Mouse (Mus musculus): ENCODE measurements at regions not wholly inside any gene's neighbourhood (a gene's known extent, or its start where the extent isn't known, plus 50 kb on each side); places are given as distances from the start of the nearest gene placed in this dataset.

GRCm38 (mm10) chr16:58294457-58294856 lies 113.8 kb upstream of the Dcbld2 start:
- Histone ChIP-seq H3K4me1 (ENCODE audit: control insufficient read depth, insufficient read depth, low read length) (no peaks in the 10 kb centered on the region), H3K27ac (ENCODE audit: low read depth, low read length) (no peak overlapping the region), H3K9ac (replicated peaks; ENCODE audit: low read depth, low read length) (no peak overlapping the region), H3K9me3 (ENCODE audit: control insufficient read depth, low read length) (no peaks in the 10 kb centered on the region), H3K27me3 (ENCODE audit: control insufficient read depth, insufficient read depth, low read length) (no peaks in the 10 kb centered on the region), H3K36me3 (ENCODE audit: control insufficient read depth, insufficient read depth, low read length) (no peaks in the 10 kb centered on the region), H3K4me2 (ENCODE audit: low read depth, low read length) (no peak overlapping the region), H3K4me3 (ENCODE audit: low read depth, low read length) (no peak overlapping the region)
- WGBS = 92% methylated on average over 3 of the region's 3 CpGs
- no peak for ATAC-seq (ENCODE audit: low read depth)

DNA sequence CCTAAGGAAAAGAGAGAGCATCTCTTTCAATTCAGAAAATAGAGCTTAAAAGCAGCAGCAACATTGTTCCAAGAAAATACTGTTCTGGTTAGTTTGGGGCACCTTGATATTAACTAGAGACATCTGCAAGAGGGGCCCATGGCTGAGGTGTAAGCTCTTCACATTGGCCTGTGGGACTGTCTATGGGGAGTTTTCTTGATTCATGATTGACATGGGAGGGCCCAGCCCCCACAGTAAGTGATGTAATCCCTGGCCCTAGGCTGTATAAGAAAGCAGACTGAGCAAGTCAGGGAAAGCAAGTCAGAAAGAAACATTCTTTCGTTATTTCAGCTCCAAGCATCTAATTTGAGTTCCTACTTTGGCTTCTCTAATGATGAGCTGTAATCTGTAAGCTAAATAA lies 113.1 kb upstream of the Dcbld2 start:
- Histone ChIP-seq H3K4me3 (ENCODE audit: low read depth, low read length) (no peak overlapping the region), H3K27ac (ENCODE audit: low read depth, low read length) (no peak overlapping the region), H3K9me3 (ENCODE audit: control insufficient read depth, low read length) (no peaks in the 10 kb centered on the region), H3K27me3 (ENCODE audit: control insufficient read depth, insufficient read depth, low read length) (no peaks in the 10 kb centered on the region), H3K36me3 (ENCODE audit: control insufficient read depth, insufficient read depth, low read length) (no peaks in the 10 kb centered on the region), H3K9ac (replicated peaks; ENCODE audit: low read depth, low read length) (no peak overlapping the region), H3K4me2 (ENCODE audit: low read depth, low read length) (no peak overlapping the region), H3K4me1 (ENCODE audit: control insufficient read depth, insufficient read depth, low read length) (no peaks in the 10 kb centered on the region)
- no peak for ATAC-seq (ENCODE audit: low read depth)
- WGBS = 95% methylated on average over 1 of the region's 1 CpGs

- 22% methylated on average over 4 of the region's 4 CpGs for WGBS
- ATAC-seq (ENCODE audit: low read depth) = peak; percentile 89
- no peaks in the 10 kb centered on the region for H3K9me3 ChIP-seq (ENCODE audit: control insufficient read depth, low read length)
These were observed 108.7 kb upstream of the Dcbld2 start for GRCm38 (mm10) chr16:58299495-58299894.

GRCm38 (mm10) chr16:58300098-58300497 lies 108.1 kb upstream of the Dcbld2 start:
- Histone ChIP-seq H3K4me3 (ENCODE audit: low read depth, low read length) (no peak overlapping the region), H3K9me3 (ENCODE audit: control insufficient read depth, low read length) (no peaks in the 10 kb centered on the region), H3K36me3 (ENCODE audit: control insufficient read depth, insufficient read depth, low read length) (no peaks in the 10 kb centered on the region), H3K27me3 (ENCODE audit: control insufficient read depth, insufficient read depth, low read length) (no peaks in the 10 kb centered on the region), H3K27ac (ENCODE audit: low read depth, low read length) (no peak overlapping the region), H3K4me2 (ENCODE audit: low read depth, low read length) (no peak overlapping the region), H3K4me1 (ENCODE audit: control insufficient read depth, insufficient read depth, low read length) (no peaks in the 10 kb centered on the region), H3K9ac (replicated peaks; ENCODE audit: low read depth, low read length) (no peak overlapping the region)
- no peak for ATAC-seq (ENCODE audit: low read depth)
- 92% methylated on average over 6 of the region's 6 CpGs for WGBS

More at GRCm38 (mm10) chr16:58299495-58299894, 108.7 kb upstream of the Dcbld2 start:
- no peak overlapping the region for H3K4me3 ChIP-seq (ENCODE audit: low read depth, low read length)
- no peaks in the 10 kb centered on the region for H3K27me3 ChIP-seq (ENCODE audit: control insufficient read depth, insufficient read depth, low read length)
- H3K27ac ChIP-seq (ENCODE audit: low read depth, low read length) = no peak overlapping the region
- H3K4me2 ChIP-seq (ENCODE audit: low read depth, low read length) = no peak overlapping the region
- H3K4me1 ChIP-seq (ENCODE audit: control insufficient read depth, insufficient read depth, low read length) = no peaks in the 10 kb centered on the region
- no peak overlapping the region for H3K9ac ChIP-seq (replicated peaks; ENCODE audit: low read depth, low read length)
- no peaks in the 10 kb centered on the region for H3K36me3 ChIP-seq (ENCODE audit: control insufficient read depth, insufficient read depth, low read length)

DNA sequence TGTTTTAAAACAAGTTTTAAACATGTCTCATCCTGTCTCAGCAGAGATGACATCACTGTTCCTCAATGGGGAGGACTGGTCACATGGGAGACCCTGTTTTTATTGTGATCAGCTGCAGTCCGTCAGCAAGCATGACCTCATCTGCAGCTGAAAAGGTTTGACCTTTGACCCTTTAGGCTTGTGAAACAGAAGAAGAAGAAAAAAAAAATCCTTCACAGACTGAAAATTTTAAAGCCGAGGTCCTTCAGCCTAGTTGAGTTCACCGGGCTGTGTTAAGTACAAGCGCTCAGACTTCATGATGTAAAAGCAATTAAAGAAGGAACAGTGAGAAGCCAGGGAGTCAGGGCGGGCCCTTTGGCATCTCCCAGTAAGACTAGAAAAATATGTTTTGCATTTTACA lies 104.7 kb upstream of the Dcbld2 start:
- Histone ChIP-seq H3K36me3 (ENCODE audit: control insufficient read depth, insufficient read depth, low read length) (no peaks in the 10 kb centered on the region), H3K4me1 (ENCODE audit: control insufficient read depth, insufficient read depth, low read length) (no peaks in the 10 kb centered on the region), H3K27ac (ENCODE audit: low read depth, low read length) (no peak overlapping the region), H3K4me2 (ENCODE audit: low read depth, low read length) (no peak overlapping the region), H3K9me3 (ENCODE audit: control insufficient read depth, low read length) (no peaks in the 10 kb centered on the region), H3K4me3 (ENCODE audit: low read depth, low read length) (no peak overlapping the region), H3K9ac (replicated peaks; ENCODE audit: low read depth, low read length) (no peak overlapping the region), H3K27me3 (ENCODE audit: control insufficient read depth, insufficient read depth, low read length) (no peaks in the 10 kb centered on the region)
- ATAC-seq (ENCODE audit: low read depth) = no peak
- 26% methylated on average over 5 of the region's 5 CpGs for WGBS

GRCm38 (mm10) chr16:58316889-58317455 lies 91.3 kb upstream of the Dcbld2 start:
- Histone ChIP-seq H3K4me3 (ENCODE audit: low read depth, low read length) (no peak overlapping the region), H3K27ac (ENCODE audit: low read depth, low read length) (no peak overlapping the region), H3K9ac (replicated peaks; ENCODE audit: low read depth, low read length) (no peak overlapping the region), H3K4me1 (ENCODE audit: control insufficient read depth, insufficient read depth, low read length) (0 out of 2 replicates have a peak, but pooled peaks cover 3% of the 10 kb centered on the region), H3K36me3 (ENCODE audit: control insufficient read depth, insufficient read depth, low read length) (no peaks in the 10 kb centered on the region), H3K9me3 (ENCODE audit: control insufficient read depth, low read length) (no peaks in the 10 kb centered on the region), H3K27me3 (ENCODE audit: control insufficient read depth, insufficient read depth, low read length) (no peaks in the 10 kb centered on the region), H3K4me2 (ENCODE audit: low read depth, low read length) (no peak overlapping the region)
- peak; percentile 66 for ATAC-seq (ENCODE audit: low read depth)
- 52% methylated on average over 6 of the region's 6 CpGs for WGBS

DNA sequence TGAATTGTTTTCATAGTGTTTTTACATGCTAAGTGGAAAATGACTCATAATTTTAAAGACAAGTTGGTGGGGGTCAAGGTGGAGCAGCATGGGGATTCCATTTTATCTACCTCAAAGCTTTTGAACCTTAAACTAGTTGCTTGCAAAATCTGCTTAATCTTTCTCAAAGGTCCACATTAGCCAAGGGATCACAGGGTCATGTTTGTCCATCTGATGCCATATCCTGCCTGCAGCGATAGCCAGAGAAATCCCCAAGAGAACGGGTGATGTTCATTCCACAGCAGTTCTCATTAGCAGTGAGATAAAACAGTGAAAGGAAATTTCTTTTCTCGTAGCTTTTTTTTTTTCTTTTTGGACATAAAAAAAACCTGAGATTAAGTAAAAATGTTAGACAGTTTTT lies 77.2 kb upstream of the Dcbld2 start:
- Histone ChIP-seq H3K4me2 (ENCODE audit: low read depth, low read length) (no peak overlapping the region), H3K9ac (replicated peaks; ENCODE audit: low read depth, low read length) (no peak overlapping the region), H3K4me1 (ENCODE audit: control insufficient read depth, insufficient read depth, low read length) (no peaks in the 10 kb centered on the region), H3K4me3 (ENCODE audit: low read depth, low read length) (no peak overlapping the region), H3K9me3 (ENCODE audit: control insufficient read depth, low read length) (no peaks in the 10 kb centered on the region), H3K27me3 (ENCODE audit: control insufficient read depth, insufficient read depth, low read length) (no peaks in the 10 kb centered on the region), H3K27ac (ENCODE audit: low read depth, low read length) (no peak overlapping the region), H3K36me3 (ENCODE audit: control insufficient read depth, insufficient read depth, low read length) (no peaks in the 10 kb centered on the region)
- ATAC-seq (ENCODE audit: low read depth) = no peak
- 86% methylated on average over 3 of the region's 3 CpGs for WGBS

- Histone ChIP-seq H3K4me1 (ENCODE audit: control insufficient read depth, insufficient read depth, low read length) (no peaks in the 10 kb centered on the region), H3K9me3 (ENCODE audit: control insufficient read depth, low read length) (no peaks in the 10 kb centered on the region), H3K36me3 (ENCODE audit: control insufficient read depth, insufficient read depth, low read length) (no peaks in the 10 kb centered on the region), H3K9ac (replicated peaks; ENCODE audit: low read depth, low read length) (no peak overlapping the region), H3K27me3 (ENCODE audit: control insufficient read depth, insufficient read depth, low read length) (no peaks in the 10 kb centered on the region), H3K4me3 (ENCODE audit: low read depth, low read length) (no peak overlapping the region), H3K27ac (ENCODE audit: low read depth, low read length) (no peak overlapping the region), H3K4me2 (ENCODE audit: low read depth, low read length) (no peak overlapping the region)
- 92% methylated on average over 5 of the region's 5 CpGs for WGBS
- no peak for ATAC-seq (ENCODE audit: low read depth)
These were observed 64.3 kb upstream of the Dcbld2 start for GRCm38 (mm10) chr16:58343921-58344320.

- ATAC-seq (ENCODE audit: low read depth) = no peak
- Histone ChIP-seq H3K9me3 (ENCODE audit: control insufficient read depth, low read length) (no peaks in the 10 kb centered on the region), H3K9ac (replicated peaks; ENCODE audit: low read depth, low read length) (no peak overlapping the region), H3K36me3 (ENCODE audit: control insufficient read depth, insufficient read depth, low read length) (no peaks in the 10 kb centered on the region), H3K4me2 (ENCODE audit: low read depth, low read length) (no peak overlapping the region), H3K4me1 (ENCODE audit: control insufficient read depth, insufficient read depth, low read length) (no peaks in the 10 kb centered on the region), H3K4me3 (ENCODE audit: low read depth, low read length) (no peak overlapping the region), H3K27me3 (ENCODE audit: control insufficient read depth, insufficient read depth, low read length) (no peaks in the 10 kb centered on the region), H3K27ac (ENCODE audit: low read depth, low read length) (no peak overlapping the region)
- WGBS = 42% methylated on average over 5 of the region's 5 CpGs
These were observed 58.9 kb upstream of the Dcbld2 start for GRCm38 (mm10) chr16:58349354-58349753.
